Mouse (Mus musculus) sigmoid colon, adult 10 weeks (tissue): ENCODE measurements around the gene Mcm7. TPM values are rescaled to one million over a fixed set of nuclear protein-coding genes. Genes with fewer than 3 reads are reported as not detected.

Experiments
- polyA plus RNA-seq: library from polyadenylated mRNA; stranded (reverse); fragments of 350-450 nt; fragmentation: Illumina TruSeq; extraction: RNeasy Lipid Tissue Mini Kit (QIAGEN cat#74804); gene quantifications from one replicate; pipeline ENCODE4 v1.2.3, GENCODE M21; 2014; ENCODE audit warnings: low read depth, low replicate concordance

The Mcm7 gene
- polyA plus RNA-seq, result 13.7 TPM

GRCm38 (mm10) chr5:138171695-138172491 lies at the start of gene Mcm7, which contains the start of gene Ap4m1:
Gene Mcm7, minus strand, starts transcription at chr5:138172422.
Gene Ap4m1, plus strand, starts transcription at chr5:138172002.

DNA sequence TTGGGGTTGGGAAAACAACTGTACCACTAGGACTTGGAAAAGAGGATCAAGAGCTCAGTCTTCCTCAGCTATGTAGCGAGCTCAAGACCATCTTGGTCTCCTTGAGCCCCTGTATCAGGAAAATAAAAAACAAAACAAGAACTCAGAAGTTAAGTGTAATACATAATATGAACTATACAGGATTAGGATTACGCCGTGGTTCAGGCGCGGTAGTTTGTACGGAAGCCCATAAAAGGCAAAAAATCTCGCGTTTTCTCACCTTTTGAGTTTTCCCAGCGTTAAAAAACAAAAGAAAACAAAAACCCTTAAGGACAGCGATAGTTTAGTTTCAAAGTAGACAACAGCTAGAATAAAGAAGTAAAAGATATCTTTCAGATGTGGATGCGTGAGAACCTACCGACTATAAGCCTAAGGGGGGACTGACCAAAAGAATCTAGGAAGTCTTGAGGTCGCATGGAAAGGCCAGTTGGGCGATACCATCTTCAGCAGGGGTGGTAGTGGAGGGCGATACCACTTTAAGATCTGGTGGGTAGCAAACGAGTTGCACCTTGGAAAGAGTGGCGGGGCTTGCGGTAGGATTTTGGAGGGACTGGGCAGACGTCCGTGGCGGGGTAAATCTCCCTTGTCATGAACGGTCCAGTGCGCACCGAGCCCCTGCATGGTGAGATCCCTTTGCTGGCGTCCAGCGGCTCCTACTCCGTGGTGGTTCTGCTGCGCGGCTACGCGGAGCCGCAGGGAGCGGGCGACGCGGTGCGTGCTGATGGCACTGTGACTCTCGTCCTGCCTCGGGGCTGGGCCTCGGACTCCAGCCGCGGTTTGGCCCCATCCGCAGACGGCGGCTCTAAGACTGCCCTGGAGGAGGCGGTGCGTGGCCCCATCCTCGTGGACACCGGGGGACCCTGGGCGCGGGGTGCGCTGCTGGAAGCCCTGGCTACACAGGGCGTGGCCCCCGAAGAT lies 21.8 kb upstream of the Mcm7 start, which contains the start of gene Mblac1:
Gene Mblac1 (plus strand): TSS at position 544 of the 957 bp plus-strand sequence.

GRCm38 (mm10) chr5:138186950-138187638 lies 14.9 kb upstream of the Mcm7 start, which contains the start of the genes Taf6 and Cnpy4:
Gene Taf6, minus strand, starts transcription at chr5:138187451.
Gene Cnpy4, plus strand, starts transcription at chr5:138187485.

GRCm38 (mm10) chr5:138160842-138161665 lies 11.2 kb downstream of the Mcm7 start, which contains the start of gene Cops6:
Gene Cops6, plus strand, starts transcription at chr5:138161071.

DNA sequence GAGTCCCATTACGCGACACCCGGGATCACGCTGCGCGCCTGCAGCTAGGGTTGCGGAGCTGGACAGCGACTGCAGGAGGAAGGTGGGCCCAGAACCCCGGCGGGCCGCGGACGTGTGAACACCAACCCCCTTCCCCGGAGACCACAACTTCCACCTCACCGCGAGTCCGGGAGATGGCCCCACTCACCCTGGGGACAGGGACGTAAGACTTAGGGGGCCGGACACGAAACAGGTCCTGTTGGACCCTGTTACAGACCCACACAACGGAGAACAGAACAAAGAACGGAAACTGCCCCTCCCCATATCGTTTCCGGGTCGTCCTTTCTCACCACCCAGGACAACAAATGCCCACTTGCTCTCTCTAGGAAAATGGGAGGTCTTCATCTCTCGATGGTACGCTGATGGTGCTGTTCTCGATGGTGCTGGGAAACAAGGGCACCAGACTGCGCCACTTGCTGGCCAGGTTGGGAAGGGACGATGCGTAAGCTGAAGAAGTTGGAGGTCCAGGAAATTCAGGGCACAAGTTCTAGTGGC lies 16.7 kb downstream of the Mcm7 start, which contains the start of gene Zfp113:
Gene Zfp113 (minus strand): TSS at position 302 of the 534 bp plus-strand sequence.

DNA sequence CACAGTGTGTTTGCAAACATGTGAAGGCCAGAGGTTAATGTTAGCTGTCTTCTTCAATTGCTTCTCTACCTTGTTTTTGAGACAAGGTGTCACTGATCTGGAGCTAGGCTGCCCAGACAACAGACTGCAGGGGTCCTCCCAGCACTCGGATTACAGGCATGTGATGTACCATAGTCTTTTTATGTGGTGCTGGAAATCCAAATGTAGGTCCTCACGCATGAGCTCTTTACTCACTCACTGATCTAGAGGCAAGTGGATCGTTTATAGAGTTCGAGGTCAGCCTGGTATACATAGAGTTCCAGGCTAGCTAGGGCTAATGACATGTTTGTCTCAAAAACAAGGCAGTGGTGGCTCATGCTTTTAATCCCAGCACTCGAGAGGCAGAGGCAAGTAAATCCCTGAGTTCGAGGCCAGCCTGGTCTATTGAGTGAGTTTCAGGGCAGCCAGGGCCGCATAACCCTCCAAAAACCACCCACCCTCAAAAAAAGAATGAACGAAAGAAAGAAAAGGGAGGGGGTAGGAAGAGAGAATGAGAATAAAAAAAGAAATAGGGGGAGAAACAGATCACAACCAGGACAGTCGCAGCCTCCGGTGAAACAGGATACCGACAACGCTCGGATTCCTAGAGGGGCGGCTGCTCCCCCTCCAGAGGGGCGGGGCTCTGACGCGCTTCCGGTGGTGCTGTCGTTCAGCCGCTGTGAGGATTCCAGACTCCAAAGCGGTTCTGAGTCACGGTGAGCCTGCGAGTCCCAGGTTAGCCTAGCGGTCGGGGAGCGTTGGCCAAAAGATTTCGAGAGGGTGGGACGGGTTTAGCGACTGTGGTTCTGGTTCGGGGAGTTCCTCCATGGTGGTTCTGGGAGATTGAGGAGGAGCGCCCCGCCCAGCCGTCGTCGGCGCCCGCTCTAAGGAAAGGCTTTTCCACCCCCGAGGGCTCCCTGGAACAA lies 55.7 kb downstream of the Mcm7 start, which contains the start of gene Zscan21:
Gene Zscan21 (plus strand): TSS at position 649 of the 944 bp plus-strand sequence.

Other genes with a start within 250 kb of the Mcm7 start
- gene Gjc3, start 209.3 kb downstream of the Mcm7 start, polyA plus RNA-seq, result 1.6 TPM
- 5.3 TPM for gene Azgp1, start 190.9 kb downstream of the Mcm7 start, polyA plus RNA-seq
- not detected for gene Smok3a, start 151.2 kb downstream of the Mcm7 start, polyA plus RNA-seq
- gene Smok3b, start 151.0 kb downstream of the Mcm7 start, polyA plus RNA-seq, result not detected
- gene Smok3c, start 119.2 kb downstream of the Mcm7 start, polyA plus RNA-seq, result not detected
- 55.4 TPM for gene Zkscan1, start 87.3 kb downstream of the Mcm7 start, polyA plus RNA-seq
- gene Zscan21, start 55.5 kb downstream of the Mcm7 start, polyA plus RNA-seq, result 12.9 TPM
- 19.7 TPM for gene Zfp113, start 16.7 kb downstream of the Mcm7 start, polyA plus RNA-seq
- gene Cops6, start 11.4 kb downstream of the Mcm7 start, polyA plus RNA-seq, result 47.9 TPM
- 9.8 TPM for gene Ap4m1, start 420 bp downstream of the Mcm7 start, polyA plus RNA-seq
- 5.9 TPM for gene Taf6, start 15.0 kb upstream of the Mcm7 start, polyA plus RNA-seq
- gene Cnpy4, start 15.1 kb upstream of the Mcm7 start, polyA plus RNA-seq, result 11.8 TPM
- gene Mblac1, start 21.9 kb upstream of the Mcm7 start, polyA plus RNA-seq, result not detected
- 1.5 TPM for gene Nxpe5, start 53.5 kb upstream of the Mcm7 start, polyA plus RNA-seq
- gene Lamtor4, start 83.1 kb upstream of the Mcm7 start, polyA plus RNA-seq, result 1.1 TPM
- gene BC037034, start 91.6 kb upstream of the Mcm7 start, polyA plus RNA-seq, result 2.9 TPM
- 0.41 TPM for gene Gal3st4, start 100.4 kb upstream of the Mcm7 start, polyA plus RNA-seq
- not detected for gene Gm43720, start 107.5 kb upstream of the Mcm7 start, polyA plus RNA-seq
- gene Gpc2, start 107.6 kb upstream of the Mcm7 start, polyA plus RNA-seq, result 0.76 TPM
- gene Stag3, start 107.8 kb upstream of the Mcm7 start, polyA plus RNA-seq, result 0.82 TPM
- 0.57 TPM for gene Pvrig, start 169.5 kb upstream of the Mcm7 start, polyA plus RNA-seq